Mouse (Mus musculus) thymus, adult 2 months (tissue): Measurements from ENCODE around the gene Ranbp17.

Source experiments
- CTCF ChIP-seq: fragments of 200-500 bp; IDR thresholded peaks from 2 replicates; pipeline ENCODE4 v1.5.1; 2012; ENCODE audit warnings: mild to moderate bottlenecking, control low read depth, low read length, moderate library complexity, borderline replicate concordance; ENCODE audit not compliant: control insufficient read depth, poor library complexity, insufficient read depth; ENCODE audit errors: extremely low read depth
- POLR2A ChIP-seq: fragments of 200-500 bp; IDR thresholded peaks from 2 replicates; pipeline ENCODE4 v1.6.1; 2012; ENCODE audit warnings: mild to moderate bottlenecking, low read length, control low read depth, moderate library complexity; ENCODE audit not compliant: control insufficient read depth, poor library complexity, insufficient read depth; ENCODE audit errors: extremely low read depth

DNA sequence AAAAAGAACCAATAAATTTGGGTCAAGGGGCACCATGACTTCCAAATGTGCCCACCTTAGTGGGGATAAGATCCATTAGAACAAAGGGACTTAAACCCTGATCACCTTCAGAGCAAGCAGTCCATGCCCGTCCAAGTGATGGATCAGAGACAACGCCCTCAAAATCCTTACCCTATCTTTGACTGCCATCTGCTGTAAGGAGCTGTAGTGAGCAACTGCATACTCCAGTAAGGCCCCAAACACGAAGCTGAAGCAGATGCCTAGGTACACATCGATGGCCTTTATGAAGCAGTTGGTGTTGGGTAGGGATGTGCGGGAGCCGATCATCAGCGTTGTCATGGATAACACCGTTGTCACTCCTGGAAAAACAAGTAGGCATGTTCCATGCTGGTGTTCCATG, 40.6 kb upstream of the Ranbp17 start:
- no peak for TF ChIP-seq CTCF
- TF ChIP-seq POLR2A = no peak
